Mouse (Mus musculus): ENCODE results near the gene Gm20388. TPM values are rescaled to one million over a fixed set of nuclear protein-coding genes. Genes with fewer than 3 reads are reported as not detected.
"Not testable (repeated sequence)": the region's sequence is repeated elsewhere in the genome, so short reads cannot be mapped to it uniquely, and the experiment has no call there.

Gm20388 gene
- polyA plus RNA-seq, 1 experiment from 2014 or later: 7.4 TPM

- Histone ChIP-seq H3K9ac (no peak overlapping the region), H3K36me3 (no peaks in the 10 kb centered on the region), H3K9me3 (replicated peaks) (no peaks in the 10 kb centered on the region), H3K27ac (peak overlapping the region; percentile 19), H3K4me1 (peaks cover 92% of the 10 kb centered on the region), H3K4me3 (replicated peaks) (no peak overlapping the region), H3K27me3 (peaks cover 4% of the 10 kb centered on the region; the same call in 1 of the 2 replicates), H3K4me2 (no peak overlapping the region)
- 31% methylated on average over 7 of the region's 7 CpGs for WGBS
- ATAC-seq (replicated peaks; ENCODE audit: low FRiP score): no peak
These were observed 440.9 kb downstream of the Gm20388 start for GRCm38 (mm10) chr8:120351332-120352071.

GRCm38 (mm10) chr8:120352096-120352495, 441.5 kb downstream of the Gm20388 start:
- no peak overlapping the region for H3K9ac ChIP-seq
- H3K27me3 ChIP-seq: peaks cover 4% of the 10 kb centered on the region; the same call in 1 of the 2 replicates
- no peak; the same call in 1 of the 2 replicates for ATAC-seq (replicated peaks; ENCODE audit: low FRiP score)
- no peaks in the 10 kb centered on the region for H3K9me3 ChIP-seq (replicated peaks)
- peaks cover 87% of the 10 kb centered on the region for H3K4me1 ChIP-seq
- H3K36me3 ChIP-seq: no peaks in the 10 kb centered on the region
- peak overlapping the region; percentile 31 for H3K4me2 ChIP-seq
- peak overlapping the region; percentile 76 for H3K27ac ChIP-seq
- no peak overlapping the region for H3K4me3 ChIP-seq (replicated peaks)
- 7% methylated on average over 10 of the region's 10 CpGs for WGBS

DNA sequence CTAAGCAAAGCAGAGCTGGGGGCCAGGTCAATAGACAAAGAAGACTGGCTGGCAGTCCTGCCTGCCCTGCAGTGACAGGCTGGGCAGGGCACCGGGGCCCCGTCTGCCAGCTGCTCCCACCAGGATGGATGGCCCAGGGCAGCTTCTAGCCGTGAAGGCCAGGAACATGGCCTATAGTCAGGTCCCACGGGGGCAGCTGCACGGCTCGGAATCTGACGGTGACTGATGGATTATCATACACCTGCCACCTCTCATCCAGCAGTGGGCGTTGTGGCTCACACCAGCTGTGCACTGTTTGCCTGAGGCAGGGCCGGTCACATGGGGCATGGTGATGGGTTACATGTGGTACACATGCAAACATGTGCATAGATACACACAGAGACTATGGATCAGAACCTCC, 445.4 kb downstream of the Gm20388 start:
- ATAC-seq (replicated peaks; ENCODE audit: low FRiP score): no peak
- Histone ChIP-seq H3K4me2 (no peak overlapping the region), H3K27me3 (peaks cover 4% of the 10 kb centered on the region; the same call in 1 of the 2 replicates), H3K9me3 (replicated peaks) (no peaks in the 10 kb centered on the region), H3K27ac (no peak overlapping the region), H3K4me1 (peaks cover 66% of the 10 kb centered on the region), H3K36me3 (no peaks in the 10 kb centered on the region), H3K4me3 (replicated peaks) (no peak overlapping the region), H3K9ac (0 out of 2 replicates have a peak overlapping the region, but pooled peaks have one; percentile 10)
- WGBS: 42% methylated on average over 9 of the region's 9 CpGs

DNA sequence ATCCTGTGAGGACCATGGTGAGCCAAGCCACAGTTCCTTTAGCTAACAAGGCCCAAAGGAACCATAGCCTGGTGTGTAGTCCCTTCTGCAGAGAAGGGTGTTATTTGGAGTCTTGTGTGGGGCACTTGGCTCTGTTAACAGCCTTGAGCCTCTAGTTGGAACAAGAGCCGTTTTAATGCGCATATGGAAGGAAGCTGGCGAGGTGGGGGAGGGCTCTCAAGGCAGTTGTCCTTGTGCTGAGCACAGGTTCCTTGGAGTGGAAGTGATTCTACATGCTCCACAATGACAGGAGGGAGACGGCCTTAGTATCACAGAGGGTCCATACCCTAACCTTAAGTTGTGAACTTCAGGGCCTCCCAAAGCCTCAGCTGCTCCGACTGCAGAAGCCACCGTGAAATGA, 446.9 kb downstream of the Gm20388 start:
- 81% methylated on average over 6 of the region's 6 CpGs for WGBS
- no peak overlapping the region for H3K4me3 ChIP-seq (replicated peaks)
- ATAC-seq (replicated peaks; ENCODE audit: low FRiP score): no peak
- peaks cover 58% of the 10 kb centered on the region for H3K4me1 ChIP-seq
- H3K9me3 ChIP-seq (replicated peaks): no peaks in the 10 kb centered on the region
- H3K27me3 ChIP-seq: peaks cover 4% of the 10 kb centered on the region; the same call in 1 of the 2 replicates
- H3K4me2 ChIP-seq: no peak overlapping the region
- no peaks in the 10 kb centered on the region for H3K36me3 ChIP-seq
- no peak overlapping the region for H3K9ac ChIP-seq
- no peak overlapping the region for H3K27ac ChIP-seq

DNA sequence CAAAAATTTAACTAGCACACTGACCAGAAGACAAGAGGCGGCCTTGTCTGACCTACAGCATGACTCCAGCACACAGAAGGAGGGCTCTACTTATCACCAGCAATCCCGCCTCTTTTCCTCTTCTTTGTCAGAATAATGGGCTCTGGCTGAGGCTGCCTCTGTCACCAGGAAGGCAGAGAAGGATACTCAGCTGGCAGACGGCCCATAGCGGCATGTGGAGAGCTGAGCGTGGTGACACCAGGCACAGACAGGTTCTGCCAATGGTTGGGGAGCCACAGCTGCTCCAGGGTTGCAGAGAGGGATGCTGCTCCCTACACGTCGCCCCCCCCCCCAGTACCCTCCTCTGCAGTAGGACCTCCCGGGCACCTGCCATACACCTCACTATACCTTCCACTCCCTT, 450.7 kb downstream of the Gm20388 start:
- 77% methylated on average over 8 of the region's 8 CpGs for WGBS
- Histone ChIP-seq H3K9me3 (replicated peaks) (no peaks in the 10 kb centered on the region), H3K27me3 (no peaks in the 10 kb centered on the region)

GRCm38 (mm10) chr8:120363552-120364071, 453.0 kb downstream of the Gm20388 start:
- 31% methylated on average over 10 of the region's 10 CpGs for WGBS

More for the DNA sequence above, 450.7 kb downstream of the Gm20388 start:
- Histone ChIP-seq H3K4me1 (peaks cover 47% of the 10 kb centered on the region), H3K27ac (0 out of 2 replicates have a peak overlapping the region, but pooled peaks have one; percentile 7), H3K4me3 (replicated peaks) (no peak overlapping the region), H3K9ac (no peak overlapping the region), H3K36me3 (no peaks in the 10 kb centered on the region), H3K4me2 (no peak overlapping the region)
- no peak for ATAC-seq (replicated peaks; ENCODE audit: low FRiP score)

DNA sequence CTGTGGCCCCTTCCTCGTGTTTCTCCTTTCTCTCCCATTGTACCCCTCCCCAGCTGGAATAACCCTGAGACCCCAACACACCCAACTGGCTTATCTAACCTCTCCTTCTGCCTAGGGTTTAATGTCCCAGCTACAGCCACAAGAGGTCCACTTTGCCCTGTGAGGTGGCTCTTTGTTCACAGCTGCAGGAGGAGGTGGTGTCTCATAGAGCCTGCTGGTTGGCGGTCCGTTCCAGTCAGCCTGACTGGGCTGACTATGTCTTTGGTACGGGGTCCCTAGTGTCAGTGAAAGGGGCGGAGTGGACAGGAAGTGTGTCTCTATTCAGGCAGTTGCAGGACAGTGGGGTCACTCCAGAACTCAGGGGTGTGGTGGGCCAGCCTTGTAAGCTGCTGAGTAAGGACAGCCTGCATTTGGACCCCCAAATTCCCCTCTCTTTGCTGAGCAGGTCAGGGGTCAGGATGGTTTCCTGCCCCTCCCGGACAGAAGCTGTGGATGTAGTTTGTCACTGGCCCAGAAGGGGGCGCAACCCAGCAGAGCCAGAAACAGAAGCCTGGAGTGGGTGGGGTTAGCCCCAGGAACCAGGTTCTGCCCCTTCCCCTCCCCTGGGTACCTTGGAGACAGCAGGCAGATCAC, 453.6 kb downstream of the Gm20388 start:
- Histone ChIP-seq H3K9me3 (replicated peaks) (no peaks in the 10 kb centered on the region), H3K4me3 (replicated peaks) (no peak overlapping the region), H3K9ac (0 out of 2 replicates have a peak overlapping the region, but pooled peaks have one; percentile 2), H3K27me3 (no peaks in the 10 kb centered on the region), H3K27ac (peak overlapping the region; percentile 74), H3K36me3 (no peaks in the 10 kb centered on the region), H3K4me1 (peaks cover 60% of the 10 kb centered on the region), H3K4me2 (no peak overlapping the region)
- ATAC-seq (replicated peaks; ENCODE audit: low FRiP score): no peak
- WGBS: 30% methylated on average over 7 of the region's 7 CpGs

More at GRCm38 (mm10) chr8:120363552-120364071, 453.0 kb downstream of the Gm20388 start:
- ATAC-seq (replicated peaks; ENCODE audit: low FRiP score): no peak
- H3K4me2 ChIP-seq: no peak overlapping the region
- H3K36me3 ChIP-seq: no peaks in the 10 kb centered on the region
- H3K27me3 ChIP-seq: no peaks in the 10 kb centered on the region
- 0 out of 2 replicates have a peak overlapping the region, but pooled peaks have one; percentile 2 for H3K9ac ChIP-seq
- peaks cover 54% of the 10 kb centered on the region for H3K4me1 ChIP-seq
- H3K4me3 ChIP-seq (replicated peaks): no peak overlapping the region
- peak overlapping the region; percentile 74 for H3K27ac ChIP-seq
- H3K9me3 ChIP-seq (replicated peaks): no peaks in the 10 kb centered on the region

DNA sequence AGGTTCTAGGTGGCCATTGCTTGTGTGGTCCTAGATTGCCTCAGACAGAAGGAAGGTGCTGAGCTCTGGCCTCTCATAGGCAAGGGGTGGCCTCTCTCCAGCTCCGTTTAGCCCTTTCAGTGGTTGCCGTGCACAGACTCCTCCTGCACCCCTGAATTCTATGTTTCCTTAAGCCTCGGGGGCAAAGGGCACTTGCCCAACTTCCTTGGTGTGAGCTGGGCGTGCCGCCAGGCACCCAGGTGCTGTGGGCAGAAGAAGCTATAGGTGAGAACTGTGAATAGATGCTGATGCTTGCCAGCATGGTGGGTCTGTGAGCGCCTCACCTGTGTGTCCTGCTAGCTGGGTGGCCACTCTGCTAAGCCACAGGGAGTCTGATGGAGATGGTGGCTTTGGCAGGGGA, 456.2 kb downstream of the Gm20388 start:
- H3K4me3 ChIP-seq (replicated peaks): no peak overlapping the region
- H3K27ac ChIP-seq: no peak overlapping the region
- no peak overlapping the region for H3K4me2 ChIP-seq
- 83% methylated on average over 6 of the region's 6 CpGs for WGBS
- ATAC-seq (replicated peaks; ENCODE audit: low FRiP score): no peak
- H3K27me3 ChIP-seq: no peaks in the 10 kb centered on the region
- no peaks in the 10 kb centered on the region for H3K36me3 ChIP-seq
- peaks cover 70% of the 10 kb centered on the region for H3K4me1 ChIP-seq
- no peaks in the 10 kb centered on the region for H3K9me3 ChIP-seq (replicated peaks)
- no peak overlapping the region for H3K9ac ChIP-seq

DNA sequence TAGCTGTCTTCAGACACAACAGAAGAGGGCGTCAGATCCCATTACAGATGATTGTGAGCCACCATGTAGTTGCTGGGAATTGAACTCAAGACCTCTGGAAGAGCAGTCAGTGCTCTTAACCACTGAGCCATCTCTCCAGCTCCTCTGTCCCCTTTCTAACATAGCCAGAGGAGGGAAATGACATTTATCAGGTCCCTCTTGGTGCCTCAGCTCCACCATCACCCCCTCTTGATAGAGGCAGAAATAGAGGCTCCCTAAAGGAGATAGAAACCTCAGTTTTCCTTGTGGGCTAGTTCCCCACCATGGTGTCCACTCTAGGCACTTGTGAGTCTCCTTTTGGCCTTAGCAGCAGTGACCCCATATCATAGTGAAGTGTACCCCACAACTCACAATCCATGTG, 457.6 kb downstream of the Gm20388 start:
- not testable (repeated sequence) for H3K4me3 ChIP-seq (replicated peaks); H3K36me3 ChIP-seq; H3K9ac ChIP-seq; ATAC-seq (replicated peaks; ENCODE audit: low FRiP score); H3K9me3 ChIP-seq (replicated peaks); H3K4me2 ChIP-seq; H3K27me3 ChIP-seq
- H3K27ac ChIP-seq: peak overlapping the region; percentile 82
- peaks cover 83% of the 10 kb centered on the region for H3K4me1 ChIP-seq
- 74% methylated on average over 1 of the region's 1 CpGs for WGBS

DNA sequence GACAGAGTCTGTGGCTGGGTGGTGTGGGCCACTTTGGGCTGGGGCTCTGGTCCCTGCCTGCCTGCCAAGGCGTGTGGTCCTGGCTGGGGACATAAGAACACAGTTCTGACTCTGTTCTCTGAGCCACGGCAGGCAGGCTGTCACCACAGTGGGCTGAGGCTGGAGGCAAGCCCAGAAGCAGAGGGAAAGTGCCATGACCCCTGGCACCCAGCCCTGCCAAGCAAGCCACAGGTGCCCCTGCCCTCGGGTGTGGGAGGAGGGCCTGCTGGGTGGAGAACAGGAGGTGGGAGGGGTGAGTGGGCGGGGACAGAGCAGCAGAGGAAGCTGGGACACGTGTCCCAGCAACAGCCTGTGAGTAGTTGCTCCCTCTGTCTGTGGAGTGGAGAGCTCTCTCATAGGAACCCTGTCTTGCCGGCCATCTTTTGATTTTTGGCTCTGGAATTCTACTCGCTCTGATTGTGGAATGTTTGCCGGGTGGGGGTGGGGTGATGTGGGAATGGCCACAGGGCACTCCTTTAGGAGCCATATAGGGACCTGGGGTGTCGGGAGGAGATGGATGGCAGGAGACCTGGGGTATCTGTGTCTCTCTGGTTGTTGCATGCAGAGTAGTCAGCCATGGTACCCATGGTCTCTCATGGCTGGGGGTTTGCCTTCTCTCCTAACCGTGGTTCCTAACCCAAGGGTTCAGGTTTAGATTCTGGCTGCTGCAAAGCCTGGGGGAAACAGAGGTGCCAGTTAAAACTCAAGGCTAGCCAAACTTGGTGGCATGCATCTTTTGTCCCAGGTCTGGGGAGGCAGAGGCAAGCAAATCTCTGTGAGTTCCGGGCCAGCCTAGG, 458.4 kb downstream of the Gm20388 start:
- H3K9me3 ChIP-seq (replicated peaks): no peaks in the 10 kb centered on the region
- WGBS: 23% methylated on average over 11 of the region's 11 CpGs
- no peak overlapping the region for H3K4me3 ChIP-seq (replicated peaks)
- H3K9ac ChIP-seq: no peak overlapping the region
- H3K27me3 ChIP-seq: no peaks in the 10 kb centered on the region
- H3K27ac ChIP-seq: peak overlapping the region; percentile 82
- H3K36me3 ChIP-seq: no peaks in the 10 kb centered on the region
- peak overlapping the region; percentile 35; the same call in 1 of the 2 replicates for H3K4me2 ChIP-seq
- H3K4me1 ChIP-seq: peaks cover 85% of the 10 kb centered on the region
- ATAC-seq (replicated peaks; ENCODE audit: low FRiP score): peak; percentile 69

- no peak for ATAC-seq (replicated peaks; ENCODE audit: low FRiP score)
These were observed 459.3 kb downstream of the Gm20388 start for GRCm38 (mm10) chr8:120369956-120370355.

More at GRCm38 (mm10) chr8:120369956-120370355, 459.3 kb downstream of the Gm20388 start:
- no peak overlapping the region for H3K9ac ChIP-seq
- H3K4me1 ChIP-seq: peaks cover 85% of the 10 kb centered on the region
- no peak overlapping the region for H3K4me2 ChIP-seq
- H3K9me3 ChIP-seq (replicated peaks): no peaks in the 10 kb centered on the region
- H3K4me3 ChIP-seq (replicated peaks): no peak overlapping the region
- 55% methylated on average over 7 of the region's 7 CpGs for WGBS
- no peaks in the 10 kb centered on the region for H3K36me3 ChIP-seq
- no peaks in the 10 kb centered on the region for H3K27me3 ChIP-seq
- peak overlapping the region; percentile 82 for H3K27ac ChIP-seq
